Mouse (Mus musculus) bone marrow, adult 2 months (tissue): ENCODE measurements at regions not wholly inside any gene's neighbourhood (a gene's known extent, or its start where the extent isn't known, plus 50 kb on each side); places are given as distances from the start of the nearest gene placed in this dataset.

Experiments
- CTCF ChIP-seq: fragments of 200-500 bp; IDR thresholded peaks from 2 replicates; pipeline ENCODE4 v1.5.1; 2011; ENCODE audit warnings: low read length, control low read depth; ENCODE audit not compliant: control insufficient read depth, insufficient read depth
- POLR2A ChIP-seq: fragments of 200-500 bp; IDR thresholded peaks from 2 replicates; pipeline ENCODE4 v1.6.1; 2011; ENCODE audit warnings: low read depth, mild to moderate bottlenecking, control low read depth, low read length, borderline replicate concordance; ENCODE audit not compliant: control insufficient read depth

DNA sequence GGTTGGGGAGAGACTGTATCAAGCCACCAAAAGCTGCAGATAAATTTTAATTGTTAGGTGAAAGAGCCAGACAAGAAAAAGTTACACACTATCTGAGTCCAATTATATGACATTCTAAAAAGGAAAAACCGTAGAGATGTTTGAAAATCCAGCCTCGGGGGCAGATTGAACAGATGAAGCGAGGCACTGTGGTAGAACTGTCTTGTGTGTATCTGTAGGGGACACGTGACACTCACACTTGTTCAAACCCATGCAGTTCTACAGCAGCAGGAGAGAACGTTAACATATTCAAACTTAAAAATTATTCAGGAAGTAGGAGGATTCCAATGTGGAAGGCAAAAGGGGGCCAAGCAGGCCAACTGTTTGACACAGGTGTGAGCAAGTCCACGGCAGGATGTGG is 183.1 kb downstream of the Tpra1 start:
- TF ChIP-seq CTCF (no peak), POLR2A (no peak)
